Mouse (Mus musculus) yolk sac, embryonic 10.5 days (tissue): ENCODE results near the gene Olfr644.

Experiments used
- DNase-seq: peaks from one replicate; pipeline ENCODE4 v3.0.0-alpha.2; 2017; ENCODE audit warnings: low spot score

Gene Olfr644

GRCm38 (mm10) chr7:104071769-104072168 is at the start of gene Olfr644:
TSS of gene Olfr644 (minus strand) at chr7:104071869.
- no peak for DNase-seq

DNA sequence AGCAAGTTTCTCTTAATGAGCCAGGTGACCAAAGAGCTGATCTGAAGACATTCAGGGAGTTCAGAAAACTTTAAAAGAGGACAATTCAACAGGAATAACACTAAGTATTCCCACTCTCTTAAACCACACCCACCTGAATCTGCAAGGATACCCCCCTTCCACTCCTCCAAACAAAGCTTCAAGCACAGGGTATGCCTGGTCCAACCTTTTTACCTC is 33.0 kb upstream of the Olfr644 start, which contains the start of gene Olfr646:
TSS of gene Olfr646 (plus strand) at position 117 of the 216 bp plus-strand sequence.
- no peak for DNase-seq

DNA sequence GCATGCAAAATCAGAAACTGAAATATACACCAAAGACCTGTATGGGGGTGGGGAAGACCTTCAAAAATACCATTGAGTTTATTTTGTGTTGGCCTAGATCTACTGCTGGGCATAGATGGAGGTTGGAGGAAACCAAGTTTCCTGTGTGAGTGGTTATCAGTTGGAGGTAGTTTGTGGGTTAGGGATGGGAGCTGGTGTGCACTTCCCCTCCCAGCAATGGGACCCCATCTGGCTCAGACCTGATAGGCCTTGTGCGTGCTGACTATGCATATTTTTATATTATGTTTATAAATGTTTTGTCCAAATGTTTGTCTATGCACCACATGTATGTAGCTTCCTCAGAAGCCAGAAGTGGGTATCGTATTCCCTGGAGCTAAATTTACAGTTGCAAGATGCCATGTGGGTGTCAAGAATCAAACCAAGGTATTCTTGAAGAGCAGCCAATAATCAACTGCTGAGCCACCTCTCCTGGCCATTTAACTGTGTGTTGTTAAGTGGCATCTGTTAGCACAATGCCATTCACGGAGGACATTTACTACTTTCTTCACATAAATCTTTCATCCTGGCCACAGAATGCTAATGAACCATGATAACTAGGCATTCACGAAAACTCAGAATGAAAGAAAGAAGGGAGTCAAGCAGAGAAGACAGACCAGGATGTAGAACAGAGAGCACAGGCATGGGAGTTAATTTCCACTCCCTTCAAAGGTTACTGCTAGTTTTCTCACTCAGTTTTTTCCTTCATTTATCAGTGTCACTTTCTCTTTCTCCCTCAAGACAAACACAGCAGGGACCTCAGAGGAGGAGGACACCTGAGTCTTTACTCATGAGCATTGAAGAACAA is 32.5 kb upstream of the Olfr644 start:
- no peak for DNase-seq

- no peak for DNase-seq
These were observed 13.7 kb upstream of the Olfr644 start, which contains the start of gene Olfr645 for GRCm38 (mm10) chr7:104085365-104085764. TSS of gene Olfr645 (minus strand) at chr7:104085465.

GRCm38 (mm10) chr7:104061345-104061744 is 10.3 kb downstream of the Olfr644 start, which contains the start of gene 4930516K23Rik:
TSS of gene 4930516K23Rik (minus strand) at chr7:104061445.
- no peak for DNase-seq

DNA sequence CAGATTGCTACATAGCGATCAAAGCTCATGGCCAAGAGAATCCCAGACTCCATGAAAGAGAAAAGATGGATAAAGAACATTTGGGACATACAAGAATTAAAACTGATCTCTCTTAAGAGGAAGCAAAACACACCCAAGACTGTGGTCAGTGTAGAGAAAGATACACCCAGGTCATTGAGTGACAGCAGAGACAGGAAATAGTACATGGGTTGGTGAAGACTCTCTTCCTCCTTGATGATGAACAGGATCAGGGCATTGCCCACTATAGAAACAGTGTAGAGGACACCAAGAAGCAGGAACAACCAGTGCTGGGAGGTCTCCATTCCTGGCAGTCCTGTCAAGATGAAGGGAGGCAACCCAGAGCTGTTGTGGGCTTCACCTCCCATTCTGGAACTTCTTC is 12.5 kb downstream of the Olfr644 start:
- DNase-seq: no peak

GRCm38 (mm10) chr7:104052566-104052965 is 19.1 kb downstream of the Olfr644 start, which contains the start of gene Olfr642:
TSS of gene Olfr642 (minus strand) at chr7:104052666.
- no peak for DNase-seq

DNA sequence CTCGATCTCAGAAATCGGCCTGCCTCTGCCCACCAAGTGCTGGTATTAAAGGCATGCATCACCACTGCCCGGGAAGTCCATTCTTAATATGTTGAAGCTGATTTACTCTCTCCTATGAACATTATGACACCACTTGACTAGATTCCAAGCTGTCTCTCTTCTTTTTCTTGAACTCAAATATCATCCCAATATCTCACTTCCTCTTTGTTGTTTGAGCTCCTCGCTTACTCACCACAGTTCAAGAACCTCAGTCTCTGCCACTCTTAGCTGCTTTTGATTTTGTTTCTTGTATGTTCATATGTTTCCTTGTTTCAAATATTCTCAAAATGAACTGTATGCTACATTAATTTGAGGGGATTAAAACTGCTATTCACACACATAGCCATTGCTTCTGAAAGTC is 20.9 kb downstream of the Olfr644 start:
- no peak for DNase-seq

- no peak for DNase-seq
These were observed 36.5 kb downstream of the Olfr644 start, which contains the start of gene Olfr641 for GRCm38 (mm10) chr7:104035145-104035544. TSS of gene Olfr641 (plus strand) at chr7:104035445.

GRCm38 (mm10) chr7:104026978-104027377 is 44.7 kb downstream of the Olfr644 start:
- DNase-seq: no peak

DNA sequence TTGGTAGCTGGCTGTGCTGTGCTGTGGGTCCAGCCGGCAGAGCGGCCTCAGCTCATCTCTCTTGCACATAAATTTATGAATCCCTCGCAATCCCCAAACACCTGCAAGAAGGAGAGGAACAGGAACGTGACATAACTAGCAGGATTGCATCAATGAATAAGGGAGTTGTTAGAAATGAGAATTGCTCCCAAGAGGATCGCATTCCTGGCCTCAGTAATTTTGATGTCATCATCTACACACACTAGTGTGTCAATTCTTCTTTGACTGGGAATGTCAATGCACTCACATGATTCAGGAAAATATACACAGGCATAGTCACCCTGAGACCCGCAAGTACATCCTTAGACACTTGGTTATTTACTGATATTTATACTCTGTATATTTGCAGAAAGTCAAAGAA is 46.2 kb downstream of the Olfr644 start, which contains the start of gene Olfr640:
TSS of gene Olfr640 (minus strand) at position 101 of the 400 bp plus-strand sequence.
- DNase-seq: no peak

- no peak for DNase-seq
These were observed 50.0 kb downstream of the Olfr644 start for GRCm38 (mm10) chr7:104021651-104022050.

DNA sequence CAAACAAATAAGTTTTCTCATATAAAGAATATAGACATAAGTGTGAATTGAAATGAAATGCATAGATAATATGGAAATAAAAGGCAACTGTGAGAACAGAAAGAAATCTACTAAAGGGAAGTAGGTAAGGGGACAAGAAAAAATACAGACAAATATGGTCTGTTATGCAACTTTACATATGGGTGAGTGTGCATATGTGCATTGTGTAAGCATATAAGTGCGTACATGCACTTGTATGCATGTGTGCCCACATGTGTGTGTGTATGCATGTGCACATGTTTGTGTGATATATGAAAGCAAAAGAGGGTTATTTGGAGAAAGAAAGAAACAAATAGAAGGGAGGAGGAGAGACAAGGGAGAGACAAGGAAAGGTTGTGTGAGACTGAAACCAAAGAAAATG is 52.7 kb downstream of the Olfr644 start:
- no peak for DNase-seq

DNA sequence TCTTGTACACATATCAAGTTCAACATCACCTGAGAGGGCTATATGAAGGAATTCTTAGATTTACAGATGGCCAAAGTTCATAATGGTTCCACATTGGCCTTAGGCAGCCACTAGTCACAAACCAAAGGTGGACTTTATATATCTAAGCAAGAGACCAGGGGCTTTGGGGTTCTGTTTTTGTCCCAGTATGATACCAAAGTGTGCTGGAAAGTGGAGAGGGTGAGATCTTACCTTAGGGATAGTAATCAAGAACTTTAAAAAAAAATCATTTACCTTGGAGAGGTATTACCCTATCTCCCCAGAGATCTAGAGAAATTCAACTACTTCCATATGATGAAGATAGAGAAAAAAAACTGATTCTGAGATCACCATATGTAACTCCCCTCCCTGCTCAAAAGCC is 54.5 kb downstream of the Olfr644 start, which contains the start of gene Olfr639:
TSS of gene Olfr639 (minus strand) at position 101 of the 400 bp plus-strand sequence.
- DNase-seq: no peak
